Comparison of ENCODE assay signal across 14 mouse cellular contexts in genomic region chr14:33797551-33798303, GRCm38 (mm10).
DNase-seq lines count a peak whose midpoint lies in the region; ATAC-seq lines count a peak whose summit lies in the region.
"Had no signal": no experiment of that assay in that cellular context is flagged by ENCODE, and none has a peak within 500 bp of the region (broad histone marks: within the 10 kb centered on the region; RNA-seq: fewer than 3 reads in every experiment).

No protein-coding gene starts in this region.

- H3K27ac ChIP-seq in hindbrain, embryonic 15.5 days (replicated peaks) = peak overlapping the region; percentile 6; the same call in 1 of the 2 replicates
- H3K27ac ChIP-seq in hindbrain, embryonic 13.5 days = no peak overlapping the region
- no peak overlapping the region for H3K27ac ChIP-seq in embryonic facial prominence, embryonic 11.5 days (replicated peaks; ENCODE audit: low read depth, low read length)
- H3K27ac ChIP-seq in neural tube, embryonic 15.5 days (replicated peaks) = peak overlapping the region; percentile 63
- H3K27ac ChIP-seq: midbrain, embryonic 12.5 days had no signal

- H3K9ac ChIP-seq in hindbrain, embryonic 15.5 days = no peak overlapping the region
- H3K9ac ChIP-seq in hindbrain, embryonic 13.5 days = no peak overlapping the region
- H3K9ac ChIP-seq in embryonic facial prominence, embryonic 11.5 days (replicated peaks; ENCODE audit: low read length) = no peak overlapping the region
- no peak overlapping the region for H3K9ac ChIP-seq in neural tube, embryonic 15.5 days (replicated peaks)
- H3K9ac ChIP-seq: midbrain, embryonic 12.5 days had no signal

- WGBS in hindbrain, embryonic 15.5 days = 49% methylated on average over 15 of the region's 15 CpGs
- 68% methylated on average over 15 of the region's 15 CpGs for WGBS in hindbrain, embryonic 13.5 days
- WGBS in embryonic facial prominence, embryonic 11.5 days = 65% methylated on average over 15 of the region's 15 CpGs
- WGBS in neural tube, embryonic 15.5 days = 35% methylated on average over 15 of the region's 15 CpGs

- H3K9me3 ChIP-seq in hindbrain, embryonic 15.5 days = no peaks in the 10 kb centered on the region
- no peaks in the 10 kb centered on the region; the same call in 1 of the 2 replicates for H3K9me3 ChIP-seq in hindbrain, embryonic 13.5 days
- H3K9me3 ChIP-seq in embryonic facial prominence, embryonic 11.5 days (replicated peaks; ENCODE audit: control insufficient read depth, low read length) = no peaks in the 10 kb centered on the region
- no peaks in the 10 kb centered on the region for H3K9me3 ChIP-seq in neural tube, embryonic 15.5 days (replicated peaks)
- H3K9me3 ChIP-seq: midbrain, embryonic 12.5 days had no signal

- peaks cover 15% of the 10 kb centered on the region; the same call in 1 of the 2 replicates for H3K4me1 ChIP-seq in hindbrain, embryonic 15.5 days (replicated peaks)
- H3K4me1 ChIP-seq in hindbrain, embryonic 13.5 days (replicated peaks) = peaks cover 13% of the 10 kb centered on the region; the same call in 1 of the 2 replicates
- no peaks in the 10 kb centered on the region; the same call in 1 of the 2 replicates for H3K4me1 ChIP-seq in embryonic facial prominence, embryonic 11.5 days (ENCODE audit: control insufficient read depth, insufficient read depth, low read length)
- H3K4me1 ChIP-seq in neural tube, embryonic 15.5 days = peaks cover 22% of the 10 kb centered on the region

- no peaks in the 10 kb centered on the region for H3K27me3 ChIP-seq in hindbrain, embryonic 15.5 days
- H3K27me3 ChIP-seq in hindbrain, embryonic 13.5 days = no peaks in the 10 kb centered on the region
- no peaks in the 10 kb centered on the region for H3K27me3 ChIP-seq in embryonic facial prominence, embryonic 11.5 days (ENCODE audit: control insufficient read depth, insufficient read depth, low read length)
- no peaks in the 10 kb centered on the region for H3K27me3 ChIP-seq in neural tube, embryonic 15.5 days (replicated peaks)
- H3K27me3 ChIP-seq: midbrain, embryonic 12.5 days had no signal

- no peaks in the 10 kb centered on the region for H3K36me3 ChIP-seq in hindbrain, embryonic 15.5 days
- H3K36me3 ChIP-seq in hindbrain, embryonic 13.5 days = no peaks in the 10 kb centered on the region
- H3K36me3 ChIP-seq in embryonic facial prominence, embryonic 11.5 days (replicated peaks; ENCODE audit: control insufficient read depth, insufficient read depth, low read depth, low read length) = no peaks in the 10 kb centered on the region
- no peaks in the 10 kb centered on the region for H3K36me3 ChIP-seq in neural tube, embryonic 15.5 days
- H3K36me3 ChIP-seq: midbrain, embryonic 12.5 days had no signal

- no peak overlapping the region for H3K4me3 ChIP-seq in hindbrain, embryonic 15.5 days
- no peak overlapping the region for H3K4me3 ChIP-seq in hindbrain, embryonic 13.5 days
- H3K4me3 ChIP-seq in embryonic facial prominence, embryonic 11.5 days (ENCODE audit: low read depth, low read length) = no peak overlapping the region
- no peak overlapping the region for H3K4me3 ChIP-seq in neural tube, embryonic 15.5 days (replicated peaks)
- H3K4me3 ChIP-seq: midbrain, embryonic 12.5 days had no signal

- H3K4me2 ChIP-seq in hindbrain, embryonic 15.5 days = no peak overlapping the region
- H3K4me2 ChIP-seq in hindbrain, embryonic 13.5 days = no peak overlapping the region
- H3K4me2 ChIP-seq in embryonic facial prominence, embryonic 11.5 days (ENCODE audit: low read depth, low read length) = no peak overlapping the region
- H3K4me2 ChIP-seq in neural tube, embryonic 15.5 days = peak overlapping the region; percentile 5; the same call in 1 of the 2 replicates
- H3K4me2 ChIP-seq: midbrain, embryonic 12.5 days had no signal

- peak; percentile 65; the same call in 1 of the 2 replicates for ATAC-seq in hindbrain, embryonic 15.5 days (ENCODE audit: low FRiP score, low read depth)
- ATAC-seq in hindbrain, embryonic 13.5 days (ENCODE audit: low FRiP score) = no peak
- no peak for ATAC-seq in embryonic facial prominence, embryonic 11.5 days (replicated peaks; ENCODE audit: insufficient number of reproducible peaks, low FRiP score, low TSS enrichment, low read depth)
- ATAC-seq in neural tube, embryonic 15.5 days (ENCODE audit: low FRiP score) = peak; percentile 59; the same call in 1 of the 2 replicates

- peak; percentile 50 for DNase-seq in embryonic facial prominence, embryonic 11.5 days (ENCODE audit: low spot score)
- DNase-seq in forelimb bud, embryonic 11.5 days (ENCODE audit: low read depth, low spot score) = peak; percentile 49
- DNase-seq in kidney, adult 11 months = no peak
- no peak for DNase-seq in cerebellum, postnatal 14 days
- DNase-seq: adrenal gland, adult 8-10 months; cerebellum, adult 11-12 months; gastrocnemius, postnatal 36 days; lung, adult 2 months; spleen, adult 18-20 months; thymus, postnatal 25 days had no signal

Comparison
In these comparisons a context has a peak if more than half of its experiments do, and no peak if none do; other contexts are left out.
1. ATAC-seq: peak in hindbrain, embryonic 15.5 days (single experiment) and neural tube, embryonic 15.5 days (single experiment); none in hindbrain, embryonic 13.5 days (single experiment) and embryonic facial prominence, embryonic 11.5 days (single experiment).
2. H3K27ac ChIP-seq: peak in hindbrain, embryonic 15.5 days (single experiment) and neural tube, embryonic 15.5 days (single experiment); none in hindbrain, embryonic 13.5 days (single experiment) and embryonic facial prominence, embryonic 11.5 days (single experiment).
3. DNase-seq: peak in embryonic facial prominence, embryonic 11.5 days (single experiment) and forelimb bud, embryonic 11.5 days (single experiment); none in kidney, adult 11 months (single experiment) and cerebellum, postnatal 14 days (0 of 2).